Mouse (Mus musculus) bone marrow, adult 2 months (tissue): ENCODE measurements around the gene Podxl.

ENCODE experiments used
- CTCF ChIP-seq: fragments of 200-500 bp; IDR thresholded peaks from 2 replicates; pipeline ENCODE4 v1.5.1; 2011; ENCODE audit warnings: low read length, control low read depth; ENCODE audit not compliant: control insufficient read depth, insufficient read depth
- POLR2A ChIP-seq: fragments of 200-500 bp; IDR thresholded peaks from 2 replicates; pipeline ENCODE4 v1.6.1; 2011; ENCODE audit warnings: low read depth, mild to moderate bottlenecking, control low read depth, low read length, borderline replicate concordance; ENCODE audit not compliant: control insufficient read depth

DNA sequence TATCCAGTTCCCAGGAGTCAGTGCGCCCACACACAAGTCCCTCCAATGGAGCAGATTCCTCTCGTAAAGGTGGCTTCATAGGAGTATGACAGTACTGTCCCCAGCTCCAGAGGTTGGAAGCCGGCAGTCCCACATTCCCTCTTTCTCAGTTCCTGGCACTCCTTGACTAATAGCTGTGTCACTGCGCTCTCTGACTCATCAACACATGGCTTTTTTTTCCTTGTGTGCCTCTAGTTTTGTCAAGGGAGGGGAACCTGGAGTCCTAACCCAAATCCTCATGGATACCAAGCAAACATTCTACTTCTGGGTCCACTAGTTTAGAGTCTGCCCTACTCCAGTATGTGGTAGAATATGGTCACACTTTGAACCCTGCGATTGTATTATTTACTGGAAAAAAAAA is 29.1 kb downstream of the Podxl start:
- TF ChIP-seq POLR2A (no peak), CTCF (no peak)
